Comparison of ENCODE assay signal across 10 mouse cellular contexts in the genomic region with DNA sequence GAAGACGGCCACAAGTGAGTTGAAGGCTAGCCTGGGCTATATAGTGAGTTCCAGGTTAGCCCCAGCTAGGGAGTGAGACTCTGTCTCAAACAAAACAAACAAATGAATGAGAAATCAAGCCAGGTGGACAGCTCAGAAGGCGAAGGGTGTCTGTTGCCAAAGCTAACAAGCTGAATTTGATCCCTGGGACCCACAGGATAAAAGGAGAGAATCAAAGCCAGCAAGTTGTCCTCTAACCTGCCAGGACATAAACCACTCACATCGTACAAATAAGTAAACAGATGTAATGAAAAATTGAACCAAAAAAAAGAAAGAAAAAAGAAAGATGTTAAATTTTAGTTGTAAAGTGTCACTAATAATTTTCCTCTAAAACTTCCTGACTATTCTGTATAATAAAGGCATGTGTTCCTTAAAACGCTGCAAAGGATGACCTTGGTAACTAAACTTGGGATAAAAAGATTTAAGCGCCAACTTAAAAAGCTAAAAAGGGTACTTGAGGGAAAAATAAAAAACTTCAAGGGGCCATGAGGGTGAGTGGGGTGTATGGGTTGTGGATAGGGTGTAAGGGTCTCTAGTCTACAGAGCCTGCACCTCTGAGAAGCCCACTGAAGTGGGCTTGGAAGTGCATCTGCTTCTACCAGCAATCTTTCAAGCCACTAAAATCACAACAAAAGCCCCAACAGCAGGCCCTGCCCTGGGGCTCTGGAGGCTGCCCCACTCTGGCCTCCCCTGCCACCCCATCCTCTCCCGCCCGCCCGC. TPM values are rescaled to one million over a fixed set of nuclear protein-coding genes. Genes with fewer than 3 reads are reported as not detected.
DNase-seq lines count a peak whose midpoint lies in the region; ATAC-seq and TF ChIP-seq lines count a peak whose summit lies in the region.
"Had no signal": no experiment of that assay in that cellular context is flagged by ENCODE, and none has a peak within 500 bp of the region (broad histone marks: within the 10 kb centered on the region; RNA-seq: fewer than 3 reads in every experiment).

No protein-coding gene starts in this region.

- no peak for DNase-seq in heart, adult 2 months
- no peak for DNase-seq in heart, adult 8-10 months (ENCODE audit: low spot score)
- no peak for DNase-seq in lung, postnatal 0 days (ENCODE audit: low spot score)
- no peak for DNase-seq in lung, postnatal 4 days
- DNase-seq in adrenal gland, postnatal 10 days: no peak
- DNase-seq in embryo, embryonic 11 days: no peak
- DNase-seq: liver, embryonic 13.5 days had no signal

- peaks cover 8% of the 10 kb centered on the region for H3K4me1 ChIP-seq in heart, adult 2 months (ENCODE audit: control insufficient read depth, insufficient read depth, low read length)
- peaks cover 5% of the 10 kb centered on the region; the same call in 1 of the 2 replicates for H3K4me1 ChIP-seq in lung, postnatal 0 days (ENCODE audit: insufficient read depth, low read depth, low read length)
- H3K4me1 ChIP-seq in intestine, embryonic 16.5 days (ENCODE audit: control insufficient read depth, insufficient read depth, low read length): peaks cover 14% of the 10 kb centered on the region
- peaks cover 18% of the 10 kb centered on the region for H3K4me1 ChIP-seq in stomach, embryonic 16.5 days (ENCODE audit: control insufficient read depth, insufficient read depth, low read length)

- intact Hi-C loops in heart, adult 2 months (cut with DNase I): loop anchor here (2.0 kb wide), 2 partner anchors 19 to 31 kb away; no protein-coding TSS in a partner anchor

- no peaks in the 10 kb centered on the region for H3K9me3 ChIP-seq in lung, postnatal 0 days (ENCODE audit: low read length)
- no peaks in the 10 kb centered on the region for H3K9me3 ChIP-seq in intestine, embryonic 16.5 days (ENCODE audit: control insufficient read depth, low read length)
- no peaks in the 10 kb centered on the region for H3K9me3 ChIP-seq in stomach, embryonic 16.5 days (replicated peaks; ENCODE audit: control insufficient read depth, low read length)
- H3K9me3 ChIP-seq: liver, embryonic 13.5 days had no signal

- ATAC-seq in lung, postnatal 0 days: no peak
- no peak for ATAC-seq in intestine, embryonic 16.5 days
- ATAC-seq in stomach, embryonic 16.5 days (ENCODE audit: insufficient read depth, low FRiP score): no peak

- WGBS in heart, adult 2 months: 75% methylated on average over 8 of the region's 8 CpGs
- 39% methylated on average over 8 of the region's 8 CpGs for WGBS in lung, postnatal 0 days
- WGBS in intestine, embryonic 16.5 days: 65% methylated on average over 8 of the region's 8 CpGs
- 59% methylated on average over 8 of the region's 8 CpGs for WGBS in stomach, embryonic 16.5 days

- H3K27me3 ChIP-seq in heart, adult 2 months (ENCODE audit: control insufficient read depth, insufficient read depth, low read length): no peaks in the 10 kb centered on the region
- no peaks in the 10 kb centered on the region for H3K27me3 ChIP-seq in lung, postnatal 0 days (replicated peaks; ENCODE audit: insufficient read depth, low read length)
- no peaks in the 10 kb centered on the region for H3K27me3 ChIP-seq in intestine, embryonic 16.5 days (replicated peaks; ENCODE audit: control insufficient read depth, insufficient read depth, low read length)
- no peaks in the 10 kb centered on the region for H3K27me3 ChIP-seq in stomach, embryonic 16.5 days (ENCODE audit: control insufficient read depth, insufficient read depth, low read length)
- H3K27me3 ChIP-seq: liver, embryonic 13.5 days had no signal

- H3K4me3 ChIP-seq in heart, adult 2 months: no peak overlapping the region
- H3K4me3 ChIP-seq in lung, postnatal 0 days (ENCODE audit: low read depth, low read length): no peak overlapping the region
- H3K4me3 ChIP-seq in intestine, embryonic 16.5 days (ENCODE audit: low read length): no peak overlapping the region
- no peak overlapping the region for H3K4me3 ChIP-seq in stomach, embryonic 16.5 days (replicated peaks; ENCODE audit: low read length)
- H3K4me3 ChIP-seq: erythroblast, embryonic 14.5 days; liver, embryonic 13.5 days had no signal

- TF ChIP-seq CTCF in heart, adult 2 months (IDR thresholded peaks at IDR 0.05): no peak
- no peak for TF ChIP-seq CTCF in lung, postnatal 0 days (IDR thresholded peaks at IDR 0.05)

- TF ChIP-seq POLR2A in heart, adult 2 months (IDR thresholded peaks at IDR 0.05; ENCODE audit: insufficient read depth, low read depth, low read length): no peak

- peak overlapping the region; percentile 51; the same call in 1 of the 2 replicates for H3K27ac ChIP-seq in heart, adult 2 months
- H3K27ac ChIP-seq in lung, postnatal 0 days (ENCODE audit: low read length): 0 out of 2 replicates have a peak overlapping the region, but pooled peaks have one; percentile 8
- H3K27ac ChIP-seq in intestine, embryonic 16.5 days (ENCODE audit: low read length): no peak overlapping the region; the same call in 1 of the 2 replicates
- peak overlapping the region; percentile 57; the same call in 1 of the 2 replicates for H3K27ac ChIP-seq in stomach, embryonic 16.5 days (ENCODE audit: low read length)
- H3K27ac ChIP-seq: liver, embryonic 13.5 days had no signal

- no peak overlapping the region for H3K9ac ChIP-seq in heart, adult 2 months (ENCODE audit: low read depth, low read length)
- no peak overlapping the region for H3K9ac ChIP-seq in lung, postnatal 0 days (replicated peaks; ENCODE audit: low read depth)
- peak overlapping the region; percentile 37; the same call in 1 of the 2 replicates for H3K9ac ChIP-seq in intestine, embryonic 16.5 days (ENCODE audit: low read depth, low read length)
- peak overlapping the region; percentile 35; the same call in 1 of the 2 replicates for H3K9ac ChIP-seq in stomach, embryonic 16.5 days (ENCODE audit: low read length)
- H3K9ac ChIP-seq: liver, embryonic 13.5 days had no signal

- no peaks in the 10 kb centered on the region for H3K36me3 ChIP-seq in heart, adult 2 months (ENCODE audit: control insufficient read depth, insufficient read depth, low read length)
- no peaks in the 10 kb centered on the region for H3K36me3 ChIP-seq in lung, postnatal 0 days (ENCODE audit: insufficient read depth, low read length)
- H3K36me3 ChIP-seq in intestine, embryonic 16.5 days (ENCODE audit: control insufficient read depth, insufficient read depth, low read length): no peaks in the 10 kb centered on the region
- H3K36me3 ChIP-seq in stomach, embryonic 16.5 days (ENCODE audit: control insufficient read depth, insufficient read depth, low read length): no peaks in the 10 kb centered on the region
- H3K36me3 ChIP-seq: liver, embryonic 13.5 days had no signal

- TF ChIP-seq EP300 in heart, adult 2 months (IDR thresholded peaks at IDR 0.05; ENCODE audit: insufficient read depth, low read depth, low read length): no peak
- no peak for TF ChIP-seq EP300 in lung, postnatal 0 days (IDR thresholded peaks at IDR 0.05)

- no peak overlapping the region for H3K4me2 ChIP-seq in lung, postnatal 0 days (replicated peaks; ENCODE audit: low read depth, low read length)
- H3K4me2 ChIP-seq in intestine, embryonic 16.5 days (ENCODE audit: low read depth, low read length): no peak overlapping the region
- peak overlapping the region; percentile 24 for H3K4me2 ChIP-seq in stomach, embryonic 16.5 days (ENCODE audit: low read depth, low read length)
- H3K4me2 ChIP-seq: liver, embryonic 13.5 days had no signal

- no peaks in the 10 kb centered on the region for H3K79me2 ChIP-seq in heart, adult 2 months (replicated peaks; ENCODE audit: control insufficient read depth, insufficient read depth, low read length)

RNA-seq across cellular contexts. Expression of gene Srp14, which starts 30.4 kb away (rescaled TPM):
- 100 to 1,000 TPM; 116 to 129 TPM for total RNA-seq in heart, adult 2 months (2021)
- 64.9 and 112 TPM in 2 replicates for polyA plus RNA-seq in heart, adult 2 months (2012; rRNA removed)
- 100 to 1,000 TPM; 124 to 135 (median 133) TPM for total RNA-seq in heart, adult 8-10 months (2022)
- 275 and 277 TPM in 2 replicates for polyA plus RNA-seq in lung, postnatal 0 days (2015; fragmentation: Nextera tagmentation; extraction: Ambion mirVana)
- 191 and 204 TPM in 2 replicates for polyA plus RNA-seq in intestine, embryonic 16.5 days (2015; fragmentation: Nextera tagmentation; extraction: Ambion mirVana)
- polyA plus RNA-seq in stomach, embryonic 16.5 days (2015; fragmentation: Nextera tagmentation; extraction: Ambion mirVana): 214 and 229 TPM in 2 replicates
- 100 to 1,000 TPM; 139 to 146 TPM for total RNA-seq in adrenal gland, postnatal 10 days (2021)

RNA-seq across cellular contexts. Expression of gene Bmf, which starts 39.6 kb away (rescaled TPM):
- 1 to 10 TPM; 5.5 to 7.0 TPM for total RNA-seq in heart, adult 2 months (2021)
- 2.9 and 5.7 TPM in 2 replicates for polyA plus RNA-seq in heart, adult 2 months (2012; rRNA removed)
- total RNA-seq in heart, adult 8-10 months (2022): 1 to 10 TPM; 2.8 to 9.8 (median 7.7) TPM
- polyA plus RNA-seq in lung, postnatal 0 days (2015; fragmentation: Nextera tagmentation; extraction: Ambion mirVana): 7.3 and 9.8 TPM in 2 replicates
- 2.3 and 2.4 TPM in 2 replicates for polyA plus RNA-seq in intestine, embryonic 16.5 days (2015; fragmentation: Nextera tagmentation; extraction: Ambion mirVana)
- polyA plus RNA-seq in stomach, embryonic 16.5 days (2015; fragmentation: Nextera tagmentation; extraction: Ambion mirVana): 4.2 and 4.4 TPM in 2 replicates
- 10 to 100 TPM; 18.6 to 23.1 TPM for total RNA-seq in adrenal gland, postnatal 10 days (2021)

Comparison
In these comparisons a context has a peak if more than half of its experiments do, and no peak if none do; other contexts are left out.
1. H3K9ac ChIP-seq: peak in intestine, embryonic 16.5 days (single experiment) and stomach, embryonic 16.5 days (single experiment); none in heart, adult 2 months (single experiment) and lung, postnatal 0 days (single experiment).